Comparison of ENCODE assay signal across 20 mouse cellular contexts in genomic region chr2:18686386-18686785, GRCm38 (mm10). TPM values are rescaled to one million over a fixed set of nuclear protein-coding genes. Genes with fewer than 3 reads are reported as not detected.
"Had no signal": no experiment of that assay in that cellular context is flagged by ENCODE, and none has a peak within 500 bp of the region (broad histone marks: within the 10 kb centered on the region; RNA-seq: fewer than 3 reads in every experiment).

No protein-coding gene starts in this region.

- H3K9ac ChIP-seq: lung, embryonic 14.5 days; neural tube, embryonic 13.5 days; neural tube, embryonic 15.5 days had no signal

- DNase-seq: lung, adult 18-20 months; lung, embryonic 14.5 days; lung, postnatal 10 days; lung, postnatal 4 days; midbrain, embryonic 14.5 days; retina, postnatal 1 day; right cerebral cortex, adult 18-20 months; right cerebral cortex, postnatal 25 days; right cerebral cortex, postnatal 4 days; spleen, adult 18-20 months; thymus, adult 18-20 months; thymus, postnatal 14 days; thymus, postnatal 36 days had no signal

- H3K4me3 ChIP-seq: midbrain, embryonic 10.5 days; myocyte; neural tube, embryonic 13.5 days; neural tube, embryonic 15.5 days had no signal

- ATAC-seq: midbrain, embryonic 16.5 days had no signal

- H3K27ac ChIP-seq: midbrain, embryonic 10.5 days; neural tube, embryonic 13.5 days; neural tube, embryonic 15.5 days had no signal

- H3K9me3 ChIP-seq: midbrain, embryonic 10.5 days; neural tube, embryonic 13.5 days; neural tube, embryonic 15.5 days had no signal

- H3K4me2 ChIP-seq: lung, embryonic 14.5 days; neural tube, embryonic 13.5 days; neural tube, embryonic 15.5 days had no signal

RNA-seq across cellular contexts. Expression of gene Spag6, which starts 7.4 kb away (rescaled TPM):
- polyA plus RNA-seq: liver, embryonic 16.5 days; neural tube, embryonic 13.5 days; thymus, postnatal 0 days had no signal
